Mouse (Mus musculus): Measurements from ENCODE around the gene Rabggta. TPM values are rescaled to one million over a fixed set of nuclear protein-coding genes. Genes with fewer than 3 reads are reported as not detected.

Rabggta gene
- polyA plus RNA-seq (2017; shearing (Covaris generic)): 90.8 TPM

DNA sequence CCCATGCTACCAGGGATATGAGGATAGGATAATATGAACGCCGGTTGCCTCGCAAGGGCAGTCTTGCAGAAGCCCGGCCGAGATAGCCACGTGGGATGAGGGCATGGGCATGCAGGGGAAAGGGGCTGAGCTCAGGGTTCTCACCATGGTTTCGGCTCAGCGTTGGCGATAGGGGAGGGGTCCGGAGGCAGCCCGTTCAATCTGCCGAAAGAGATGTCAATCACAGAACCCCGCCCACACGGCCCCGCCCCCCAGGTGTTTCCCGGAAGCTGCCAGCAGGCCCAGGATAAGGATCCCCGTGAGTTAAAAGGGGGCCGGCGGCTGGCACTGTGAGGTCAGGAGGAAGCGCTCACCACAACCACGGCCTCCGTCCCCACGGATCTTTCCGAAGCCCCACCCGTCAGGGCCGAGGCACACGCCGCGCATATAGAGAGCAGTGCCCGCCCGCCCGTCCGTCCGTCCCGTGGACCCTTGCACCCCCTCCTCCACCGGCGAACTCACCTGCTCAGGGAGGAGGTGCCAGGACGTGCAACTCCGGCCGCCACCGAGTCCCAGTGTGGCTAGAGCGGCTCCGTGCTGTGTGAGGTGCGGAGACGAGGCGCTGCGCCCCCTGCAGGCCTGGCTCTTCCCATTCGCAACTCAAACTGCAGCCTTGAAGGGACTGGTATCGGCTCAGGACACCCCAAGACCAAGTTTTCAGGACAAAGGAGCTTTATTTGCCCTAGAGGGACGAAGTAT lies at the start of gene Rabggta:
Gene Rabggta, minus strand, starts transcription at position 564 of the 738 bp plus-strand sequence.

DNA sequence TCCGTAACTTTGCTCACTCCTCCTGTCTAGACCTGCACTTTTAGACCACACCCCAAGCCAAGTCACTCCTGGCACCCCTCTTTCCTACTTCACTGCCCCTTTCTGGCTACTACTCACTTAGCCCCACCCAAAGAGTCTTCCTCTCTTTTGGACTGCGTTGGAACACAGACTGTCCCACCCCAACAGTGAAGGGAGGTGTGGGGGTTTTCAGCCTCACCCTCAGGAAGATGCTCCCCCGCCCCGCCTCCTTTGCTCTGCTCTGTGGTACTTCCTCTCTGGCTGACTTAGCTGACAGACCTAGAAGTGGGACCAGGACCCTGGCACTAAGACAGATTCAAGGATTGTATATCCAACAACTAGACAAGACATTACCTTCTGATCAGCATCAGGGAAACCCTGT lies 43.6 kb upstream of the Rabggta start, which contains the start of gene Ltb4r1:
Gene Ltb4r1, plus strand, starts transcription at position 267 of the 400 bp plus-strand sequence.

DNA sequence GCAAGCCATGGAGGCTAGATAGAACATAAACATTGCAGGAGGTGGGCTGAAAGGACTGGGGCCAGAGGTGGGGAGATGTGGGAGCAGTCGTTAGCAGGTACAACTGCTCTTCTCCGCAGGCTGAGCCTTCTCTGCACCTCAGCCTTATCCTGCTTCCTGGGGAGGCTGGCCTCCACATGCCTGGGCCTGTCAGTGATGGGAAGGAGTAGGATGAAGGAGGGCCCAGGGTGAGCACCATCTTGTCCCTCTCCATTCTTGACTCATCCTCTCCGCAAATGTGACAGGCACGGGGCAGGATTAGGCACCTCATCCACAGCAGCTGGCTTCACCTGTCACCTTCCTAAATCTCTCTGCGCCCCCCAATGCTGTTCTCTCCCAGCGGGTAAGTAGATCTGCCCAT lies 39.1 kb upstream of the Rabggta start, which contains the start of gene Ltb4r2:
Gene Ltb4r2, plus strand, starts transcription at position 266 of the 400 bp plus-strand sequence.

DNA sequence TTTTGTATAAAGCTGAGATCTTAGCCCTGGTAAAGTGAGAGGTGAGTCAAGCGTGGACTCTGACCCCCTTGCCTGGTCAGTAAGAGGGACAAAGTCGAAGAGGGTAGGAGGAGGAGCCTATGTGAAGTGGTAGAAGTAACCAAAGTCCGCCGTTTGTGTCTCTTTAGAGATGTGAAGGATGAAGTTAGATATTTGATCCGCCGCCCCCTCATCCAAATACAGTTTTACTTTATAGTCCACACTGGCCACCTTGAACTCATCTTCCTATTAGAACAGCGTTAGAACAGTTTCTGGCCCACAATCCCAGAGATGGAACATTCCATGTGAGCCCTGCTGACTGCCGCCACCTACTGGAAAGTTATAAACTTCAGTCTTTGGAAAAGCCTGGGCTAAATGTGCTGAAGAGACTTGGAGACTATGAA lies 36.3 kb upstream of the Rabggta start, which contains the start of gene Cideb:
Gene Cideb, minus strand, starts transcription at position 96 of the 422 bp plus-strand sequence.

DNA sequence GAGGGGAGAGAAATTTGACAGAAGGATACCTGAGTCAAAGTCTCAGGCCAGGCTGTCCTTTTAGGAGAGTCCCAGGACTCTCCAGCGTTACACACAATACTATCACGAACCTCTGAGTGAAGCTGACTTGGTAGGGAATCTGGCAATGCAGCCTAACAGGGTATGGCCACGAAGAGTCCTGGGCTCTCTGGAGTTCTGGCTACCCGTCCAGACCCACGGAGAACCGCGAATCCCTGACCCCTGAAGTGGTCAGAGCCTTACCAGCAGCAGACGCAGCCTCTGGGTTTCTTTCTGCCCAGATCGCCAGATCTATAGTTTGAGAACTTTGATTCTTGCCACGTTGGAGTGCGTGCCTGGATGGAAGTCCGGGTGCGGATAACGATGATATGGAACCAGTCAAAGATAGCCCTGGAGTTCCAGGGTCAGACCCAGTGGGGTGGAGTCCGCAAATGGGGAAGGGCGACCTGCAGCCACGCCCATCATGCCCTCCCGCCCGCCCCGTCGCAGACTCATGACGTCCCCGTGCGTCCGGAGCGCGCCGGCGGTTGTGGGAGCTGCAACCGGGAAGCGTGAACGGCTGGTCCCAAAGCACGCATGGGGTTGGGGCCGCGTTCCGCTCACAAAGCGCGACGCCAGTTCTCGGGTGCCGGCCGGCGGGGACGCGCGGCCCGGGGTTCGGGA lies 23.3 kb upstream of the Rabggta start, which contains the start of the genes Dhrs1 and Nop9:
Gene Dhrs1, minus strand, starts transcription at position 511 of the 681 bp plus-strand sequence.
Gene Nop9, plus strand, starts transcription at position 514 of the 681 bp plus-strand sequence.

DNA sequence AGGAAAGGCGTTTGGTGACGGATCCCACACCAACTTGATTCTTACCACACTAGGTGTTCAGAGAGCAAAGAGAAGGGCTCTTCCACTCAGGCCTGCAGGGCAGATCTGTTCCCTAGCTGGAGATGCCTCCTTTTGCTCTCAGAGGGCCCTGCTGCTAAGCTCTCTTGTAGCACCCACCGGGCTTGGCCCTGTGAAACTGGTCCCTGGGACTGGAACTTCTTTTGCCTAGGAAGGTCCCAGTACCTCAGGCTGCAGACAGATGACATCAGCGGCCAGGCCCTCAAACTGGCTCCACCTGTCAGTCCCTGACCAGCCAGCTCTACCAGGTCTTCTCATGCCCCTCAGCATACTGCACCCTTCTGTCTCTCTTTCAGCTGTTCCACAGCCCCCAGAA lies 8.3 kb downstream of the Rabggta start, which contains the start of gene Tgm1:
Gene Tgm1, minus strand, starts transcription at position 198 of the 394 bp plus-strand sequence.

DNA sequence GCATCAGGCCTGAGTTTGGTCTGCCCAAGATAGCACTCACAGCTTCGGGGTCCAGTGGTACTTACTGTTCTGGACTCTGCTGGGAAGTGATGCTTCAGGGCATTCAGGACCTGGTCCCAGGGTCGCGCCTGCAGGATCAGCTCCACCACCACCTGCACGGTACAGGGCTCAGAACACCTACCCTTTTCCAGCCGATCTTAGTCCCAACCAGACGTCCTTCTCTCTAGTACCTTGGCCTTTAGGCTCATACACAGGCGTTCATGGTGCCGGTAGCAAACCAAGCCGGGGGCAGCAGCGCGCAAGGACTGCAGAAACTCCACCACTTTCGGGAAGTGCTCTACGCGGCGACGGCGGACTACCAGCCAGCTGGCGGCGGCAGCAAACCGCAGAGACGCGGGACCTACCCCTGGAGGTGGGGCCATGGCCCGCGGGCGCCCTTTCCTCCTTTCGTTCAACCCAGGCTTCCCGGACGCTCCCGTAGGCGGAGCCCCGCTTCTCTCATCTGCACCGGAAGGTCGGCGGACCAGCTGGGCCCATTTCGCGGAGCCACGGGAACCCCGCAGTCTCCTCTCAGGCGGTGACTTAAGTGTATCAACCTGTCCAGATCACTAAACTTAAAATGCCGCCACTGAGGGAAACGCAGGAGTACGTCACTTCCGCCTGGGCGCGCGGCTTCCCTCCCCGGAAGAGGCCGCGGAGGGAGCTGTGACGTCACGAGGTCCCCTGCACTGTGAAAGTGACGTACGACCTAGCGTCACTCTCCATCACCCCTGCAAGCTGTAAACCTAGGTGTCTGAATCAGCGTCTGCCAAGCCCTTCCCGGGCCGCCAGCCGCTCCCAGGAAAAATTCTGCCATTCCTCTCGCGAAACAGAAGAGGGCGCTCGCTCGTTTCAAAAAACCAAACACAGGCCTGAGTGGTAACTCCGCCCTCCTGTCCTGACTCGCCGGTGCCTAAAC lies 40.6 kb downstream of the Rabggta start, which contains the start of gene Tinf2:
Gene Tinf2, minus strand, starts transcription at position 661 of the 958 bp plus-strand sequence.

DNA sequence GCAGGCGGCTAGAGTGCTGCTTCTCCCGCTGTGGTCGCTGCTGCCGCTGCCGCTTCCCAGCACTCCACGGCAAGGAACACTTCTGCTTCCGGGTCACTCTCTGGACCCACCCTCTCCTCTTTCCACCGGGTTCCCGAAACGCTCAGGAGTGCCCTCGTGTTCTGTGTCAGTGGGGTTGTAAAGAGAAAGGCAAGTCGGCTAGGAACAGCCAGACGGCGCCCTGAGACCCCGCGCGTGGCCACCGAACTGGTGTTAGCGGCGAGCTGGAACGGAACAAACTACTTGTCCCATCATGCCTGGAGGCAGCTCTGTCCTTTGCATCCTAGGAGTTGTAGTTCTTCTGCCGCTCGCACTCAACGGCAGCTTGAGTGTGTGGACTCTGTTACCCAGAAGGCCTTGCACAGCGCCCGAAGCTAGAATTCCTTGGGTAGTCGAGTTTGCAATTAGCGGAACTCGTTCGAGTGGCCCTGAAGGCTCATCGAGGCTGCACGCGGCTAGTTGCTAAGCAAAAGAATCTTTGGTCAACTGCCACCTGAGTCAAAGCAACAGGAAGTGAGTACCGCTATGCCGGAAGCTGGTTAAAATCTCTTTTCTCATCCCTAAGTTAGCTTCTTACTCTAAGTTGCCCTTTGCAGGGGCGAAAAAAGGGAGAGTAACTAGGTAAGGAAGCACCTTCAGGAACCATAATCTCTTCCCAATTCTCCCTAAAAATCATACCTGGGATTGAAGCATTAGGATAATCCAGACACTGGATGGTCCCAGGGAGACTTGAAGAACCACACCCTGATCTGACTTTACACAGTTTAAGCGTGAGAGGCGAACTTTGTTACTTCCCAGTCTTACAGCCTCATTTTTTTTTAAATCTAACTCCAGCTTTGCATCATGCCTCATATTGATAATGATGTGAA lies 50.0 kb downstream of the Rabggta start, which contains the start of the genes Gmpr2 and Nedd8:
Gene Gmpr2, plus strand, starts transcription at position 109 of the 908 bp plus-strand sequence.
Gene Nedd8, minus strand, starts transcription at position 292 of the 908 bp plus-strand sequence.

Other genes starting within 250 kb of the Rabggta start
- gene Dhrs4, start 243.5 kb downstream of the Rabggta start, polyA plus RNA-seq (2017; shearing (Covaris generic)): 47.2 TPM
- not detected for gene Carmil3, start 231.6 kb downstream of the Rabggta start, polyA plus RNA-seq (2017; shearing (Covaris generic))
- not detected for gene Cpne6, start 211.8 kb downstream of the Rabggta start, polyA plus RNA-seq (2017; shearing (Covaris generic))
- 0.12 TPM for gene Nrl, start 197.3 kb downstream of the Rabggta start, polyA plus RNA-seq (2017; shearing (Covaris generic))
- 48.4 TPM for gene Pck2, start 182.0 kb downstream of the Rabggta start, polyA plus RNA-seq (2017; shearing (Covaris generic))
- 170 TPM for gene Dcaf11, start 162.3 kb downstream of the Rabggta start, polyA plus RNA-seq (2017; shearing (Covaris generic))
- gene A730061H03Rik, start 161.9 kb downstream of the Rabggta start, polyA plus RNA-seq (2017; shearing (Covaris generic)): 4.8 TPM
- not detected for gene Fitm1, start 146.6 kb downstream of the Rabggta start, polyA plus RNA-seq (2017; shearing (Covaris generic))
- 1,184 TPM for gene Psme1, start 144.1 kb downstream of the Rabggta start, polyA plus RNA-seq (2017; shearing (Covaris generic))
- 48.1 TPM for gene Emc9, start 137.0 kb downstream of the Rabggta start, polyA plus RNA-seq (2017; shearing (Covaris generic))
- gene Psme2, start 131.2 kb downstream of the Rabggta start, polyA plus RNA-seq (2017; shearing (Covaris generic)): 937 TPM
- 64.3 TPM for gene Rnf31, start 130.6 kb downstream of the Rabggta start, polyA plus RNA-seq (2017; shearing (Covaris generic))
- 237 TPM for gene Irf9, start 118.7 kb downstream of the Rabggta start, polyA plus RNA-seq (2017; shearing (Covaris generic))
- gene Rec8, start 104.2 kb downstream of the Rabggta start, polyA plus RNA-seq (2017; shearing (Covaris generic)): 8.1 TPM
- gene Ipo4, start 86.3 kb downstream of the Rabggta start, polyA plus RNA-seq (2017; shearing (Covaris generic)): 53.3 TPM
- 2.8 TPM for gene Gm49378, start 84.4 kb downstream of the Rabggta start, polyA plus RNA-seq (2017; shearing (Covaris generic))
- 96.0 TPM for gene Tm9sf1, start 78.5 kb downstream of the Rabggta start, polyA plus RNA-seq (2017; shearing (Covaris generic))
- gene Tssk4, start 72.1 kb downstream of the Rabggta start, polyA plus RNA-seq (2017; shearing (Covaris generic)): 1.6 TPM
- 112 TPM for gene Mdp1, start 61.8 kb downstream of the Rabggta start, polyA plus RNA-seq (2017; shearing (Covaris generic))
- gene Gmpr2, start 50.3 kb downstream of the Rabggta start, polyA plus RNA-seq (2017; shearing (Covaris generic)): 58.4 TPM
- 496 TPM for gene Nedd8, start 50.1 kb downstream of the Rabggta start, polyA plus RNA-seq (2017; shearing (Covaris generic))
- gene Tinf2, start 40.4 kb downstream of the Rabggta start, polyA plus RNA-seq (2017; shearing (Covaris generic)): 66.3 TPM
- gene Tgm1, start 8.3 kb downstream of the Rabggta start, polyA plus RNA-seq (2017; shearing (Covaris generic)): 0.26 TPM
- 54.2 TPM for gene Dhrs1, start 23.4 kb upstream of the Rabggta start, polyA plus RNA-seq (2017; shearing (Covaris generic))
- gene Nop9, start 23.4 kb upstream of the Rabggta start, polyA plus RNA-seq (2017; shearing (Covaris generic)): 12.1 TPM
- gene Cideb, start 36.2 kb upstream of the Rabggta start, polyA plus RNA-seq (2017; shearing (Covaris generic)): not detected
- not detected for gene Ltb4r2, start 39.2 kb upstream of the Rabggta start, polyA plus RNA-seq (2017; shearing (Covaris generic))
- 1.4 TPM for gene Ltb4r1, start 43.7 kb upstream of the Rabggta start, polyA plus RNA-seq (2017; shearing (Covaris generic))
- not detected for gene Adcy4, start 61.8 kb upstream of the Rabggta start, polyA plus RNA-seq (2017; shearing (Covaris generic))
- gene Ripk3, start 66.6 kb upstream of the Rabggta start, polyA plus RNA-seq (2017; shearing (Covaris generic)): 79.6 TPM
- not detected for gene Nfatc4, start 100.9 kb upstream of the Rabggta start, polyA plus RNA-seq (2017; shearing (Covaris generic))
- gene Nynrin, start 131.7 kb upstream of the Rabggta start, polyA plus RNA-seq (2017; shearing (Covaris generic)): 1.7 TPM
- 0.25 TPM for gene Cbln3, start 162.1 kb upstream of the Rabggta start, polyA plus RNA-seq (2017; shearing (Covaris generic))
- 90.5 TPM for gene Khnyn, start 162.7 kb upstream of the Rabggta start, polyA plus RNA-seq (2017; shearing (Covaris generic))
- gene Sdr39u1, start 178.0 kb upstream of the Rabggta start, polyA plus RNA-seq (2017; shearing (Covaris generic)): 86.9 TPM
- gene Cma1, start 222.4 kb upstream of the Rabggta start, polyA plus RNA-seq (2017; shearing (Covaris generic)): not detected
- gene Cma2, start 228.7 kb upstream of the Rabggta start, polyA plus RNA-seq (2017; shearing (Covaris generic)): not detected